Mouse (Mus musculus): Measurements from ENCODE around the gene Serpinb1b.

Gene Serpinb1b

DNA sequence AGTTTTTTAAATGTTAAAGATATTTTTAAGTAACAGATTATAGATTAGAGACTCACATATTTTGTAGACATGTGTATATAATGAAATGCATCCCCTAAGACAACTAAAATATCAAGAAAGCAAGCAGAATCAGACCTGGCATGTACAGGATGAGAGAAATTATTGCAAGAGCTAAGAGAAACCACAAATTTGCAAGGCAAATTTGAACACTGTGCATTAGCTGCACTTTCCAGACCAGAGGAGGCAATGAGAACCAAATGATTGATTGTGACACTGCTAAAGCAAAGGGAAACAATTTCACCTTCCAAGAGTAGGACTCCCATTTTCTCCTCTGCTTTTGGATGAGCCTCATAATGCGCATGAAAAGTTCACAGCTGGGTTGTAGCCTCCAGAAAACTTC is 17.2 kb downstream of the Serpinb1b start:
- DNase-seq = no peak

DNA sequence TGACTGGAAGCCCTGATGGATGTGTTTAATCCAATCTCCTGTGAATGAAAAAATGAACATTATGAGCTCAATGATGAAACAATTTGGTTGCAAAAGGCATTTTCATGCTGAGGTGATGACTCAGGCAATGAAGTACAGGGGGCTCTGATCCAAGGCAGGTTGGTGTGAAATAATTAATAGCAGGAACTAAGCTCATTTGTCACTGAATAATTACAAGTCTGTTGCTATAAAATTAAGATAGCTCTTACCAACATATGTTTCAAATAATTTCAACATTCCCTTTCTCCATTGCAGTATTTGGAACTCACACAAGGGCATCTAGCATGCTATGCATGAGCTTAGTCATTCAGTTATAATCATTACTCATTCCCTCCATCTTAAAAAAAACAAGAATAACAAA is 27.3 kb downstream of the Serpinb1b start:
- DNase-seq = no peak

DNA sequence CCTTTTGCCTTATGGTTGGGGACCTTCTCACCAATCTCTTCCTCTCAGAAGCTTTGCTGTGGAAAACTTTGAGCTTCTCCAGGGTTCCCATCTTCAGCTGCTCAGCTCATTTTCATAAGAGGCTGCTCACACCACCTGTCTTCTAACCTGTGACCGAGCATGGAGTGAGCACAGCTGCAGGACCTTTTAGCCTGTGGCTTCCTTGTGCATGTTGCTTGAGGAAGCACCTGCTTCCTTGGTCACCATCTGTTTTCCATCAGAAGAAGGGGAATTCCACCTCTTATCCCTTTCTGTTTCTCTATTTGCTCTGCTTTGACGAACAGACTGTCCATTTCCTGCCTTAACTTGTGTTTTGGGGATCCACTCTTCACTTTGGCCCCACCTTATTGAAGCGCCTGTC is 34.7 kb downstream of the Serpinb1b start:
- no peak for DNase-seq

DNA sequence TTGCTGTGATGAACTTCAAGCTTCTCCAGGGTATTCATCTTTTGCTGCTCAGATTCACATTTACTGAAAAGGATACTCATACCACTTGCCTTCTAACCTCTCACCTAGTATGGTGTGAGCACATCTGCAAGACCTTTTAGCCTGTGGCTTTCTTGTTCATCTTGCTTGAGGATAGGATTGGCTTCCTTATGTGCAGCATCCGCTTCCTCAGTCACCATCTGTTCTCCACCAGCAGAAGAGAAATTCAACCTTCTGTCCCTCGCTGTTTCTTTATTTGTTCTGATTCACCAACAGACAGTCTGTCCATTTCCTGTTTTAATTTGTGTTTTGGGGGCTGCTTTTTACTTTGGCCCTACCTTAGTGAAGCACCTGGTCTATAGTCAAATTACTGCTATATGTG is 59.3 kb downstream of the Serpinb1b start:
- DNase-seq = no peak

DNA sequence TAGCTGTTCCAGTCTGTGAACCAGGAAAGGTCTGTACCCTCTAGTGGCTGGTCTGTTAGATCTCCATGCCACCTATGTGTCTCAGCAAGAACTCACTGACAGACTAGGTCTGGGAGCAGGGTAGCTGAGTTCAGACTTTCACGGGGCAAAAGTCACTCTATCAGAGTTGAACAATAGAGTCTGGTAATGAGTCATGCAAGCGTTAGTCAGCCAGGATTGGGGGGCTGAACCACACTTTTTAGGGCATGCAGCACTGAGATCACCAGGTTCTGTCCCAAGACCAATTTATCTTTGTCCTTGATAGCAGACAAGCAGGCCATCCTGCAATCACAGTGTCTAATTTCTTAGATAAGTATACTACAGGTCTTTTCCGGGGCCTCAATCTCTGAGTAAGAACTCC is 63.1 kb downstream of the Serpinb1b start:
- DNase-seq = no peak

All from lung, postnatal 14 days (tissue).